Mouse (Mus musculus): ENCODE measurements at regions not wholly inside any gene's neighbourhood (a gene's known extent, or its start where the extent isn't known, plus 50 kb on each side); places are given as distances from the start of the nearest gene placed in this dataset.

GRCm38 (mm10) chr15:96204623-96205022, 82.7 kb upstream of the Arid2 start:
- Histone ChIP-seq H3K36me3 (ENCODE audit: control insufficient read depth in 1 of 2, insufficient read depth in 2 of 2, low read length in 2 of 2) (0 out of 4 replicates have a peak, but pooled peaks cover 0 to 2% of the 10 kb centered on the region in 2 experiments), H3K4me3 (ENCODE audit: control insufficient read depth in 1 of 2, insufficient read depth in 1 of 2, low read depth in 2 of 2, low read length in 2 of 2) (no peak overlapping the region), H3K9me3 (replicated peaks; ENCODE audit: insufficient read depth, low read length) (no peaks in the 10 kb centered on the region), H3K27ac (ENCODE audit: control insufficient read depth, low read depth, low read length) (no peak overlapping the region), H3K9ac (ENCODE audit: control insufficient read depth, low read depth, low read length, poor library complexity, severe bottlenecking) (no peak overlapping the region), H3K79me2 (ENCODE audit: control insufficient read depth, insufficient read depth, low read length, poor library complexity) (no peaks in the 10 kb centered on the region), H3K4me1 (ENCODE audit: control insufficient read depth in 1 of 2, insufficient read depth in 2 of 2, low read length in 2 of 2) (no peaks in the 10 kb centered on the region), H3K27me3 (ENCODE audit: control insufficient read depth in 1 of 2, insufficient read depth in 2 of 2, low read length in 2 of 2) (no peaks in the 10 kb centered on the region; a peak in 1 of 4 replicates)
- TF ChIP-seq EP300 (IDR thresholded peaks at IDR 0.05; ENCODE audit: low read depth in 1 of 2, low read length in 2 of 2) (no peak), USF2 (IDR thresholded peaks at IDR 0.05; ENCODE audit: borderline replicate concordance in 1 of 2, insufficient read depth in 1 of 2, low read depth in 1 of 2, low read length in 2 of 2) (no peak), POLR2A (IDR thresholded peaks at IDR 0.05; ENCODE audit: control insufficient read depth in 1 of 2, insufficient read depth in 1 of 2, low read depth in 1 of 2, low read length in 2 of 2, poor library complexity in 1 of 2) (no peak), GATA1 (IDR thresholded peaks at IDR 0.05; ENCODE audit: low read depth, low read length) (no peak), CHD2 (IDR thresholded peaks at IDR 0.05; ENCODE audit: low read length) (no peak), MXI1 (IDR thresholded peaks at IDR 0.05; ENCODE audit: low read depth, low read length) (no peak), SMC3 (IDR thresholded peaks at IDR 0.05; ENCODE audit: low read depth, low read length) (no peak), CTCF (IDR thresholded peaks at IDR 0.05 in 2 of 3, conservative IDR thresholded peaks at IDR 0.05 in 1 of 3; ENCODE audit: control insufficient read depth in 1 of 3, insufficient read depth in 1 of 3, low read depth in 2 of 3, low read length in 3 of 3, poor library complexity in 1 of 3, severe bottlenecking in 1 of 3) (no peak), POLR2AphosphoS5 (IDR thresholded peaks at IDR 0.05; ENCODE audit: borderline replicate concordance, low read depth, low read length) (no peak), NRF1 (IDR thresholded peaks at IDR 0.05; ENCODE audit: insufficient read depth, low read depth, low read length, poor library complexity, severe bottlenecking) (no peak), KAT2A (conservative IDR thresholded peaks at IDR 0.05; ENCODE audit: low read depth, low read length) (no peak), MAFK (IDR thresholded peaks at IDR 0.05; ENCODE audit: borderline replicate concordance, low read depth, low read length) (no peak), ZNF384 (IDR thresholded peaks at IDR 0.05; ENCODE audit: low read depth, low read length) (no peak), E2F4 (IDR thresholded peaks at IDR 0.05; ENCODE audit: borderline replicate concordance, low read depth, low read length) (no peak), RCOR1 (IDR thresholded peaks at IDR 0.05; ENCODE audit: low read depth, low read length) (no peak)
- no peak for DNase-seq (ENCODE audit: low read depth, low spot score)

GRCm38 (mm10) chr15:96210721-96211400, 76.5 kb upstream of the Arid2 start:
- Histone ChIP-seq H3K79me2 (ENCODE audit: control insufficient read depth, insufficient read depth, low read length, poor library complexity) (no peaks in the 10 kb centered on the region), H3K36me3 (ENCODE audit: control insufficient read depth in 1 of 2, insufficient read depth in 2 of 2, low read length in 2 of 2) (no peaks in the 10 kb centered on the region), H3K4me3 (ENCODE audit: control insufficient read depth in 1 of 2, insufficient read depth in 1 of 2, low read depth in 2 of 2, low read length in 2 of 2) (no peak overlapping the region), H3K27ac (ENCODE audit: control insufficient read depth, low read depth, low read length) (no peak overlapping the region), H3K9me3 (replicated peaks; ENCODE audit: insufficient read depth, low read length) (no peaks in the 10 kb centered on the region), H3K4me1 (ENCODE audit: control insufficient read depth in 1 of 2, insufficient read depth in 2 of 2, low read length in 2 of 2) (no peaks in the 10 kb centered on the region), H3K27me3 (ENCODE audit: control insufficient read depth in 1 of 2, insufficient read depth in 2 of 2, low read length in 2 of 2) (no peaks in the 10 kb centered on the region; a peak in 1 of 4 replicates), H3K9ac (ENCODE audit: control insufficient read depth, low read depth, low read length, poor library complexity, severe bottlenecking) (no peak overlapping the region)
- no peak for TF ChIP-seq EP300 (IDR thresholded peaks at IDR 0.05; ENCODE audit: low read depth in 1 of 2, low read length in 2 of 2)
- TF ChIP-seq UBTF (IDR thresholded peaks at IDR 0.05; ENCODE audit: borderline replicate concordance, insufficient read depth, low read depth, low read length), result no peak
- no peak for TF ChIP-seq TAL1 (IDR thresholded peaks at IDR 0.05; ENCODE audit: low read length)
- no peak for TF ChIP-seq ZC3H11A (IDR thresholded peaks at IDR 0.05; ENCODE audit: low read depth, low read length)
- no peak for TF ChIP-seq MYC (IDR thresholded peaks at IDR 0.05; ENCODE audit: low read depth, low read length)
- no peak for TF ChIP-seq SIN3A (IDR thresholded peaks at IDR 0.05; ENCODE audit: low read length)
- TF ChIP-seq RAD21 (IDR thresholded peaks at IDR 0.05; ENCODE audit: low read depth, low read length), result no peak
- TF ChIP-seq TCF12 (IDR thresholded peaks at IDR 0.05; ENCODE audit: low read depth, low read length), result no peak
- TF ChIP-seq JUND (IDR thresholded peaks at IDR 0.05; ENCODE audit: low read depth, low read length), result no peak
- no peak for DNase-seq (ENCODE audit: low read depth, low spot score)

Data from MEL (cell line).